Mouse (Mus musculus): ENCODE data around the gene Csnk1e. TPM values are rescaled to one million over a fixed set of nuclear protein-coding genes. Genes with fewer than 3 reads are reported as not detected.

The Csnk1e gene
- polyA plus RNA-seq, 1 experiment from 2014 or later = 316 TPM

DNA sequence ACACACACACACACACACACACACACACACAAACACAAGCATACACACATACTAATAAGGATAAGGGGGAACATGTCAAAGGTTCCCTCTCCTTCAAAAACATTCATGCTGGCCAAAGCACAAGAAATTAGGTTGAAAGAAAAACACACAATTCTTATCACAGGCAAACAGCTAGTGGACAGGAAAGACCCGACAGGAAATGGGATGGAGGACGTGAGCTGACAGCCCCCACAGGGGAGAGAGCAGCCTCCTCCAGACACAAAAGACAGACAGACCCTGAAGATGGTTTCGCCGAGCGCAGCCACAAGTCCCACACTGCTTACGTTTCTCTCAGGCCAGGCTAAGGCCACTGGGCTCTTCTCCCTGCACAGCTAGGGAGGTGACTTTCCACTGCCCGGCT lies 23.4 kb downstream of the Csnk1e start:
- Histone ChIP-seq H3K4me3 (no peak overlapping the region), H3K4me2 (replicated peaks) (no peak overlapping the region), H3K27ac (replicated peaks) (no peak overlapping the region), H3K9me3 (no peaks in the 10 kb centered on the region), H3K4me1 (peaks cover 19% of the 10 kb centered on the region), H3K9ac (replicated peaks) (no peak overlapping the region), H3K27me3 (no peaks in the 10 kb centered on the region), H3K36me3 (peaks cover 78% of the 10 kb centered on the region)
- ATAC-seq (replicated peaks) = no peak
- WGBS = 92% methylated on average over 7 of the region's 7 CpGs

DNA sequence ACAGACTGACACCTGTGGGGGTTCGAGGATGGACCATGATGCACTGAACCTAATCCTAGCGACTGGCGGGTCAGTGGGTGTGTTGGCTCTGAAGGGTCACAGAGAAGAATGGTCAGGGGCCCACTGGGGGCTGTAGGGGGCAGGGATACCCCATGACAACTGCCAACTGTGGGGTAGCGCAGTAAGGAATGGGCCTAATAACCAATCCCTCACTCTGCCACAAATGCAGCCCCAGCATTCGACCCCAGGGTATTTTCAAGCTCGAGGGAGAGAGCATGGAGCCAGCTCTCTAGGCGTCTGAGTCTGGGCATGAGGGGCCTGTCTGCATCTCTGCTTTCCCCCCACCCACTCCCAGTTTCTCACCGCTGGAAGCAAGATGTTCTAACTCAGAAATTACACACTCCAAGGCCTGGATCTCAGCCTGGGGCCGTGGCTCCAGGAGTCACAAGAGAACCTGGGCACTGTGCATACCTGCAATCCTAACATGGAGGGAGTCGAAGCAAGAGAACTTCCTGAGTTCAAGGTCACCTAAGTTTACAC lies 24.8 kb downstream of the Csnk1e start:
- no peaks in the 10 kb centered on the region for H3K27me3 ChIP-seq
- H3K36me3 ChIP-seq = peaks cover 79% of the 10 kb centered on the region
- no peak overlapping the region for H3K4me2 ChIP-seq (replicated peaks)
- no peak overlapping the region for H3K27ac ChIP-seq (replicated peaks)
- H3K9ac ChIP-seq (replicated peaks) = no peak overlapping the region
- no peaks in the 10 kb centered on the region for H3K9me3 ChIP-seq
- no peak for ATAC-seq (replicated peaks)
- H3K4me3 ChIP-seq = no peak overlapping the region
- WGBS = 80% methylated on average over 10 of the region's 10 CpGs
- peaks cover 5% of the 10 kb centered on the region for H3K4me1 ChIP-seq

DNA sequence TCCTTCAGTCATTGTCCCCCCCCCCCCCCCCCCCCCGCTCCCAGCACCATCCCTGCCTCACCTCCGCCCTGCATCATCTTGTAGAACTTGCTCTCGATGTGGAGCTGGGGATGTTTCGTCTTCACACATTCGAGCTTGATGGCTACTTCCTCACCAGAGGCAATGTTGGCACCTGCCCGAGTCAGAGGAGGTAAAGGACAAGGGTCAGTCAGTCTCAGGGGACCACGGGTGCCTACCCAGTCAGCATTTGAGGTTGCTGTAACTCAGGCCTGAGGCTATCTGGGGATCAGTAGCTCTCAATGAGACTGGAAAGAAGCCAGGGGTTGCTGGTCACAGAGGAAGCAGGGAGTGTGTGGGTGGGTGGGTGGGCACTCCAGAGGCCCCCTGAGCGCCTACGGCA lies 25.4 kb downstream of the Csnk1e start:
- peaks cover 79% of the 10 kb centered on the region for H3K36me3 ChIP-seq
- no peak for ATAC-seq (replicated peaks)
- 92% methylated on average over 8 of the region's 9 CpGs for WGBS

DNA sequence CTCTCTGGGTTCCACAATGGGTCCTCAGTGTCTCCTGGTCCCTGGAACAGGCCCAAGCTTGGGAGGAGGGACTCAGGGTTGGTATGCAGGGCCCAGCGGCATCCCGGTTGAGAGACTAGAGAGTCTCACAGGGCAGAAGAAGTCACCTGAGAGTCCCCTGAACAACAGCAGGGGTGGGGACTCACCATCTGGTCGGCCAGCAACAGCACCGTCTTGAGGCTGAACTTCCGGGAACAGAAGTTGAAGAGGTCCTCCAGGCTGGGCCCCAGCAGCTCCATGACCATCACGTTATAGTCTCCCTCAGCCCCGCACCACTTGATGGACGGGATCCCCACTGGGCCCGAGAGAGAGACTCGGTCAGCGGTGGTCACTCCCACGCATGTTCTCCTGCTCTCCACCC lies 25.8 kb downstream of the Csnk1e start:
- Histone ChIP-seq H3K4me1 (no peaks in the 10 kb centered on the region), H3K27ac (replicated peaks) (no peak overlapping the region), H3K4me3 (no peak overlapping the region), H3K9me3 (no peaks in the 10 kb centered on the region), H3K4me2 (replicated peaks) (no peak overlapping the region), H3K9ac (replicated peaks) (no peak overlapping the region), H3K36me3 (peaks cover 79% of the 10 kb centered on the region), H3K27me3 (no peaks in the 10 kb centered on the region)
- WGBS = 75% methylated on average over 7 of the region's 12 CpGs
- no peak for ATAC-seq (replicated peaks)

More for the DNA sequence above, 25.4 kb downstream of the Csnk1e start:
- H3K9ac ChIP-seq (replicated peaks) = no peak overlapping the region
- no peak overlapping the region for H3K27ac ChIP-seq (replicated peaks)
- H3K9me3 ChIP-seq = no peaks in the 10 kb centered on the region
- no peak overlapping the region for H3K4me2 ChIP-seq (replicated peaks)
- H3K4me3 ChIP-seq = no peak overlapping the region
- H3K4me1 ChIP-seq = 0 out of 2 replicates have a peak, but pooled peaks cover under 1% of the 10 kb centered on the region
- H3K27me3 ChIP-seq = no peaks in the 10 kb centered on the region

DNA sequence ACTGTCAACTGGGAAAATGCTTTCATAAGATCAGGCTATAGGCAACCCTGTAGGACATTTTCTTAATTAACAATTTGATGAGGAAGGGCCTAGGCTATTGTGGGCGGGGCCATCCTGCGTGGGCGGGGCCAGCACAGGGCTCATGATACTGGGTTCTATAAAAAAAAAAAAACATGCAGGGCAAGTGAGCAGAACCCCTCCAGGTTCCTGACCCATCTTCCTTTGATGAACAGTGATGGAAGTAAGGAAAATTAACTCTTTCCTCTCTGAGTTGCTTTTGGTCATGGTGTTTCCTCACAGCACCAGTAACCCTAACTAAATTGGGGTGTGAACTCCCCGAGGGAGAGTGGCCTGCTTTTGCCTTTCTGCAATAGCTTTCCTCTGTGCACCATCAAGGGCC lies 26.8 kb downstream of the Csnk1e start:
- no peaks in the 10 kb centered on the region for H3K4me1 ChIP-seq
- no peak overlapping the region for H3K27ac ChIP-seq (replicated peaks)
- H3K9ac ChIP-seq (replicated peaks) = no peak overlapping the region
- no peak for ATAC-seq (replicated peaks)
- no peak overlapping the region for H3K4me3 ChIP-seq
- H3K36me3 ChIP-seq = peaks cover 79% of the 10 kb centered on the region
- H3K27me3 ChIP-seq = no peaks in the 10 kb centered on the region
- H3K4me2 ChIP-seq (replicated peaks) = no peak overlapping the region
- H3K9me3 ChIP-seq = no peaks in the 10 kb centered on the region
- WGBS = 80% methylated on average over 4 of the region's 4 CpGs

DNA sequence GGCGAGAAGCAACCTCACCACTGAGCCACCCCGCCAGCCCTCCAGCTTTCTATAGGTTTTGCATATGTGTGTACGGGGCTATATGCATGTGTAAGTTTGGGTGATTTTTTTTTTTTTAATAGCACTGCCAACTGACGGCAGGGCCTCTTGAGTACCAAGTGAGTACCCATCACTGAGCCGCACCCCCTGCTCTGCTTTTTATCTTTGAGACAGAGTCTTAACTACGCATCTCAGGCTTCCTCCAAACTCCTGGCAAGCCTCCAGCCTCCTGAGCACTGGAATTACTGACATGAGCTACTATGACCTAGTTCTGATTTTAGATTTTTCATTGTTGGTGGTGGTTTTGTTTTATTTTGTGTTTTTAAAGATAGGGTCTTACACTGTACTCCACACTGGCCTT lies 27.9 kb downstream of the Csnk1e start:
- H3K4me2 ChIP-seq (replicated peaks) = no peak overlapping the region
- H3K36me3 ChIP-seq = peaks cover 89% of the 10 kb centered on the region
- no peaks in the 10 kb centered on the region for H3K4me1 ChIP-seq
- H3K27me3 ChIP-seq = no peaks in the 10 kb centered on the region
- no peak overlapping the region for H3K9ac ChIP-seq (replicated peaks)
- H3K4me3 ChIP-seq = no peak overlapping the region
- H3K27ac ChIP-seq (replicated peaks) = no peak overlapping the region
- no peak for ATAC-seq (replicated peaks)
- WGBS = 74% methylated on average over 6 of the region's 6 CpGs
- H3K9me3 ChIP-seq = no peaks in the 10 kb centered on the region

DNA sequence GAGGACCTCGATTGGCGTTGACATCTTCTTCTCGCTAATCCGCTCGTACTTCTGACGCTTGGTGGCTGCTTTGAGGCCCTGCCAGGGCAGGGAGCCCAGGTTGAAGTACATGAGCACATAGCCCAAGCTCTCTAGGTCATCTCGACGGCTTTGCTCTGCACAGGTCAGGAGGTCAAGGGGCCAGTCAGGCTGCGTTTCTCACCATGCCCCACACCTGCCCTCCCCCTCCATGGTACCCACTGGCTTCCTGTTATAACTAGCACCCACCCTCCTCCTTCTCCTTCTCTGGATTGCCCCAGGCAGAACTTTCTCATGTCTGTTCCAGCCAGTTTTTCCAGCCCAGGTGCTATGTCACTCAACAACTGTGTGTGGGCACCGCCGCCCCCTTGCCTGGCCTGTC lies 29.9 kb downstream of the Csnk1e start:
- no peaks in the 10 kb centered on the region for H3K9me3 ChIP-seq
- no peak overlapping the region for H3K9ac ChIP-seq (replicated peaks)
- H3K36me3 ChIP-seq = peaks cover 94% of the 10 kb centered on the region
- H3K27ac ChIP-seq (replicated peaks) = no peak overlapping the region
- H3K4me2 ChIP-seq (replicated peaks) = no peak overlapping the region
- H3K4me1 ChIP-seq = no peaks in the 10 kb centered on the region
- 91% methylated on average over 11 of the region's 11 CpGs for WGBS
- no peaks in the 10 kb centered on the region for H3K27me3 ChIP-seq
- no peak for ATAC-seq (replicated peaks)
- H3K4me3 ChIP-seq = no peak overlapping the region

DNA sequence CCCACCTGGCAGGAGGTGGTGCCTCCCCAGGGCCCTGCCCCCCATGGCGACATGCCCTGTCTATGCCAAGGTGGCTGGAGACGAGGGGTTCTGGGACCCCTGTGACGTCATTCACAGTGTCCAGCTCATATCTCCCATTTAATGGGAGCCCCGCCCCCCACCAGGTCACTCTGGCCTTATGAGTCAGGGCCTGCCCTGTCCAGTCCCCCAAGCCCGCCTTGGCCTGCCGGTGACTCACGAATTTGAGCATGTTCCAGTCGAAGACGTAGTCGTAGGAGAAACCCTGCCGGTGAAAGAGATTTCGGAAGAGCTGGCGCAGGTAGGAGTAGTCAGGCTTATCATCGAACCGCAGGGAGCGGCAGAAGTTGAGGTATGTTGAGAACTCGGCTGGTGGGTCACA lies 30.8 kb downstream of the Csnk1e start:
- Histone ChIP-seq H3K36me3 (peaks cover 100% of the 10 kb centered on the region), H3K9me3 (no peaks in the 10 kb centered on the region), H3K4me1 (no peaks in the 10 kb centered on the region), H3K4me2 (replicated peaks) (no peak overlapping the region), H3K9ac (replicated peaks) (no peak overlapping the region), H3K27ac (replicated peaks) (no peak overlapping the region), H3K4me3 (no peak overlapping the region), H3K27me3 (no peaks in the 10 kb centered on the region)
- 92% methylated on average over 17 of the region's 17 CpGs for WGBS
- no peak for ATAC-seq (replicated peaks)

DNA sequence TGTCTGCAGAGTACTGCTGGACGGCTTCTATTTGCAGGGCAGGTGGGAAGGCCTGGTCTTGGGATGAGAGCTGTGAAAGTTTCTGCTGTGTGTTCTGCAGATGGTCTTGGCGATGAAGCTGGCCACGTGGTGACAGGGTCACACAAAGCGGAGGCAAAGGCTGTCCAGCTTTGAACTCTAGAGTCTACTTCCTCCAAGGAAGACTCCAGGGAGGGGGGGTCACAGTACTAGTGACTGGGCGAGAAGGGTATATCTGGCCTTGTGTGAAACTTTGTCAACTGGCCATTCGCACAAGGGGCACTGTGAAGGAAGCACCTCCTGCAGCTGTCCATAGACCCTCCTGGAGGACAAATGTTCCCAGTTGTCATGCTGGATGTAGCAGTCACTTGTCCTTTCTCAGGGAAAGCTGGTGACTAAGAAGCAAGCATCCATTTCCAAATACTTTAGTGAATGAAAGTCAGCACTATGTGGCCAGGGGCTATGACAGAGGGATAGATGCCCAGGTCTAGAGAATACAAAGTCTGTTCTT lies 32.6 kb downstream of the Csnk1e start:
- Histone ChIP-seq H3K9ac (replicated peaks) (no peak overlapping the region), H3K4me3 (no peak overlapping the region), H3K4me1 (no peaks in the 10 kb centered on the region), H3K27ac (replicated peaks) (no peak overlapping the region), H3K9me3 (no peaks in the 10 kb centered on the region), H3K36me3 (peaks cover 98% of the 10 kb centered on the region), H3K27me3 (no peaks in the 10 kb centered on the region), H3K4me2 (replicated peaks) (no peak overlapping the region)
- ATAC-seq (replicated peaks) = no peak
- 91% methylated on average over 6 of the region's 6 CpGs for WGBS

DNA sequence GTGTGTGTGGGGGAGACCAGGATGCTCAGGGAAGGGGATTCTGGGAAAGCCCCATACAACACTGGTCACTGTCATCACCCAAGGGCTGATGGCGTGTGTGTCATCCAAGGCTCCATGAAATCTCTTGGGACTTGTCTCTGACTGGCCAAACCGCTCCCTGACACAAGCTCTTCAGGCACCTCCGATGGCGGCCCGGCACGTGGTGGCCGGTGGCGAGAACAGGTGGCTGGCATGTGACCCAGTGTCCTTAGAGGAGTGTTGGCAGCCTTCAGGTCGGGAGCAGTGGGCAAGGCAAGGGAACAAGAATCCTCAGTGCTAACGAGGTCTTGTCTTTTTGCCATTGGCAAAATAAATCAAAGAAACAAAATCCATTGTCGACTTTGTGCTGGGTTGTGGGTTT lies 36.7 kb downstream of the Csnk1e start:
- Histone ChIP-seq H3K9me3 (no peaks in the 10 kb centered on the region), H3K27ac (replicated peaks) (no peak overlapping the region), H3K4me3 (no peak overlapping the region), H3K27me3 (no peaks in the 10 kb centered on the region), H3K4me2 (replicated peaks) (no peak overlapping the region), H3K9ac (replicated peaks) (no peak overlapping the region), H3K36me3 (peaks cover 71% of the 10 kb centered on the region), H3K4me1 (no peaks in the 10 kb centered on the region)
- 84% methylated on average over 11 of the region's 11 CpGs for WGBS
- no peak for ATAC-seq (replicated peaks)

DNA sequence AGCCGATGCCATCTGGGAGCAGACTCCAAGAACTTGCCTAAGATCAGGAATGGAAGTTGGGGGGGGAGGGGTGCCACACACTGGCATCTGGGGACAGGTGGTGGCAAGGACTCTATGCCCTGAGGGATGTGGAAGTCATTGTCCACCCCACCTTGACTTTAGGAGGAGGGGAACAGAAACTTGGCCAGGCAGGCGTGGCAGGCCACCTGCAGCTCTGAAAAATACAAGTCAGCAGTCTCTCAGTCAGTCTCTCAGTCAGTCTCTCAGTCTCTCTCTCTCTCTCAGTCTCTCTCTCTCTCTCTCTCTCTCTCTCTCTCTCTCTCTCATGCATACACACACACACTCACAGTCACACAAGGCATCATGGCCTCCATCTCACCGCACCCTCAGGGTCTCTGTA lies 37.1 kb downstream of the Csnk1e start:
- H3K4me1 ChIP-seq = no peaks in the 10 kb centered on the region
- H3K27me3 ChIP-seq = no peaks in the 10 kb centered on the region
- H3K9me3 ChIP-seq = no peaks in the 10 kb centered on the region
- H3K4me2 ChIP-seq (replicated peaks) = no peak overlapping the region
- 94% methylated on average over 3 of the region's 3 CpGs for WGBS
- H3K36me3 ChIP-seq = peaks cover 67% of the 10 kb centered on the region
- H3K27ac ChIP-seq (replicated peaks) = no peak overlapping the region
- no peak overlapping the region for H3K4me3 ChIP-seq
- no peak for ATAC-seq (replicated peaks)
- H3K9ac ChIP-seq (replicated peaks) = no peak overlapping the region

DNA sequence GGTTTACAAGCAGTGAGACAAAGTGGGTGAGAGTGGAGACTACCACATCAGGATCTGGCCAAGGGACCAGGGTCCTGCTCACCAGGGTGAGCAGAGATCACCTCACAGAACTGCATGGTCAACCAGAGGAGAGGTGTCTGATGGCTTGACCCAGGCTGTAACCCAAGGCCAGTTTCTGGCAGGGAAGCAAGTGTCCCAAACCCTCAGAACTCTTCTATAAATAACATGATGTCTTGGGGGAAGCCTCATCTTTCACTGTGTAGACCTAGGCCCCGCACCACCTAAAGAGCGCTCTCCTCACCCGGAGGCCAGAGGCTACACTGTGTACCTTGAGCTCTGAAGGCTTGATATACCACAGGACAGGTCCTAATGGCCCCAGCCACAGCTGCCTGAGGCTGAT lies 38.0 kb downstream of the Csnk1e start:
- H3K4me1 ChIP-seq = no peaks in the 10 kb centered on the region
- H3K27ac ChIP-seq (replicated peaks) = no peak overlapping the region
- ATAC-seq (replicated peaks) = no peak
- no peak overlapping the region for H3K4me2 ChIP-seq (replicated peaks)
- WGBS = 96% methylated on average over 3 of the region's 3 CpGs
- H3K27me3 ChIP-seq = no peaks in the 10 kb centered on the region
- H3K9ac ChIP-seq (replicated peaks) = no peak overlapping the region
- peaks cover 58% of the 10 kb centered on the region for H3K36me3 ChIP-seq
- no peaks in the 10 kb centered on the region for H3K9me3 ChIP-seq
- H3K4me3 ChIP-seq = no peak overlapping the region

DNA sequence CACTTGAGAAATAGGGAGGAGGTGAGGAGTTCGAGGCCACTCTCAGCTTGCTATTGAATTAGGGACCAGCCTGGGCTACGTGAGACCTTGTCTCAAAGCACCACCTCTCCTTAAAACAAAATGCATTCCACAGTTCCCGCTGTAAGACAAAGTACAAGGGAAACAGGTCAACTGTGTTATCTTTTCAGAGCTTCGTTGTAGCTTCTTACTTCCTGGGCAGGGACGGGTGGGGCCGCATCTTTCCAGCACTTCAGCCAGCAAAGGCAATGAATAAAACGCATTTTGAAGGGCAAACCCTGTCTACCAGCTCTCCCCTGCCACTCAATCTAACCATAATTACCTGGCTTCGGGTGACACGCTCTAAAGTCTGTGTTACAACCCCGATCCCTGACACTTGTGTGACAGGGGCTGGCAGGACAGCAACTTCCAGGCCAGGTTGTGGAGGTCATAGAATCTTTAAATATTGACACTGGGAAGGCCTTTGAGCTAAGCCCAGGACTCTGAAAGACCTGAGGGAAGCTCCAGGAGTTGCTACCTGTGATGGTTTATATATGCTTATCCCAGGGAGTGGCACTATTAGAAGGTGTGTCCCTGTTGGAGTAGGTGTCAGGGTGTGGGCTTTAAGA lies 38.8 kb downstream of the Csnk1e start:
- no peaks in the 10 kb centered on the region for H3K9me3 ChIP-seq
- H3K4me3 ChIP-seq = no peak overlapping the region
- H3K4me2 ChIP-seq (replicated peaks) = no peak overlapping the region
- no peaks in the 10 kb centered on the region for H3K4me1 ChIP-seq
- no peaks in the 10 kb centered on the region for H3K27me3 ChIP-seq
- no peak overlapping the region for H3K27ac ChIP-seq (replicated peaks)
- H3K36me3 ChIP-seq = peaks cover 50% of the 10 kb centered on the region
- H3K9ac ChIP-seq (replicated peaks) = no peak overlapping the region
- no peak for ATAC-seq (replicated peaks)
- 93% methylated on average over 10 of the region's 10 CpGs for WGBS

Data from forebrain, embryonic 15.5 days (tissue).